Mouse (Mus musculus) cerebellum, postnatal 36 days (tissue): ENCODE measurements around the gene Phlda3.

Source experiments
- DNase-seq, 2 experiments: peaks; one replicate each; pipeline ENCODE4 v3.0.0; 2021 to 2022; ENCODE audit warnings: mixed read lengths in 2 of 2

The Phlda3 gene

DNA sequence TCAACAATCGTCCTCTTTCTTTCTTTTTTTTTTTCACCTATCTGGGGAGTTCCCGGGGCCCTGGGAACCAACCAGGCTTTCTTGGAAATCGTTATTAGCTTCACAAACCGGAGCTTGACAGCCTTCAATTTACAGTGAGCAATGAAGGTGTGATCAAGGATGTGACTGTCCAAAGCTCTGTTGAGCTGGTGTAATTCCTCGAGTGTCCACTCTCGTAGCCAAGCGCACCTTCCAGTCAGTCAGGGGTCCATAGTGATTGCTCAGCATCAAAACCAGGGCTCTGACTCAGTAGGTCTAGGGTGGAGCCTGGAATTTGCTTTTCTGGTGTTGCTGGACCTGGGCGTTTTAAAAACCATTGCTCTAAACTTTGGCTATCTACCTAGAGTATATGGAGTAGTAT, 5.7 kb upstream of the Phlda3 start:
- DNase-seq, result no peak

GRCm38 (mm10) chr1:135761728-135762127, 4.2 kb upstream of the Phlda3 start:
- DNase-seq, result no peak

DNA sequence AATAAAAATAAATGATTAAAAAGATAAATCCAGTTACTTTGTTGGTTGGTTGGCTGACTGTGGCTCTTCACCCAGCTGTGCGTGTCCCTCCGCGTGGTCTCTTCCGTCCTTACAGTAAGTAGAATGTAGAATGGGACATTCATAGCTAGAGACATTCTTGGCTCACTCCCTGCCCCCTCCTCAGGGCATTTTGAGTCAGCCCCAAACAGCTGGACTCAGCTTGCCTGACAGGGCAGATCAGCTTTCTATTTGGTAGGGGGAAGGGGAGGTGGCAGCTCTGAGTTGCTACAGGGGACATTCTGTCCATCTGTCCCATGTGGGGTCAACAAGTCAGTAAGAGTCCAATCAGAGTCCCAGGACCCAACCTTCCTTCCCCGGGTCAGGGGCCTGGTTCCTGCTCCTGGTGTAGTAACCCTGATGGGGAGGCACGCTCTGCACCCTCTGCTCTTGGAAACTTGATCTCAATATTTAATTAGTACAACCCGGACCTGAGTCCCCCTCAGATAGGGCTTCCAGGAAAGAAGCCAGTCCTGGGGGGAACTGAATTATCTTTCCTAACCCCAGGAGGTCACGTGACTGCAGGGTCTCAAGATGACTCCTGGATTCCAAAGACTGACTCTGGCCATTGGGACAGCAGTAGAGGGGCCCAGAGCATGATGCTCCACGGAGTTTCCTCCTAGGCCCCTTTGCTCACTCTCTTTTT, 2.3 kb upstream of the Phlda3 start:
- DNase-seq, result no peak

- no peak for DNase-seq
These were observed 1.8 kb upstream of the Phlda3 start for GRCm38 (mm10) chr1:135764206-135764528.

- DNase-seq, result no peak
These were observed 830 bp downstream of the Phlda3 start for GRCm38 (mm10) chr1:135766592-135767306.

DNA sequence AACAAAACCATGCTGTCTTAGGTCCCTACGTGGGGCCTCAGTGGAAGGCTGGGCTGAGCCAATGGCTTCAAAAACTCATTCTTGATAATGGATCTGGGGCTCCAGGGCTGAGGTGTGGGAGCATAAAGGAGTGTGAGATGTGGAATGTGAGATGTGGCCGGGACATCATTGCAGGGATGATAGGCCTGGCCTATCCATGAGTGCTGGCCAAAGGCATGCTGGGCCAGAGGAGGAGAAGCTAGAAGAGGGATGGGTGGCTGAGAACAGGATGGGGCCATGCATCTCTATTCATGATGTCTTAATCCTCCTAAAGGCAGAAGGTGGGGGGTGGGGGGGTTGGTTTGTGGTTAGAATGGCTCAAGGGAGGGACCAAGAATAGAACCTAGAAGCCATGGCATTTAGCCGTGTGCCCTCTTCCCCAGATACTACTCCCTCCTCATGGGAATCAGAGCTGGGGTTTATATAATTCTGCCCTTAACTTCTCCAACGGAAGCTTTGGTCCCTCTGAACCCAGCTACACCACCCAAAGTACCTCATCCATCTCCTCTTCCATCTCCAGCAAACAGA, 1.5 kb downstream of the Phlda3 start:
- no peak for DNase-seq

- no peak for DNase-seq
These were observed 2.5 kb downstream of the Phlda3 start for GRCm38 (mm10) chr1:135768400-135768799.

DNA sequence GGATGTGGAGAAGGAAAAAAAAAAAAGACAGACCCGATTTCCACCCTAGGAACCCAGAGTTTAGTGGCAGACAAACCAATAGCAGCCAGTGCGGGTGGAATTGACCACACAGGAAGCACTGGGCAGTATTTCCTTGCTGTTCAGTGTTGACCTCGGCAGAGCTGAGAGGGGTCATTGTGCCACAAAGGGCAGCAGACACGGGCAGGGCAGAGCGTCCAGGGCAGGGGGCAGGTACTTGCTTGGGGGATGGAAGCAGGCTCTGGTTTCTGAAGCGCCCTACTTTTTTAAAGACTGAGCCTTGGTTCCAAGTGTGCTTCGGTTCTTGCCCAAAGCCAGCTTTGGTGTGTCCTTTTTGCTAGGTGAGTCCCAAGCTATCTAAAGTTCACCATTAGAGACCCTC, 4.3 kb downstream of the Phlda3 start:
- no peak for DNase-seq

DNA sequence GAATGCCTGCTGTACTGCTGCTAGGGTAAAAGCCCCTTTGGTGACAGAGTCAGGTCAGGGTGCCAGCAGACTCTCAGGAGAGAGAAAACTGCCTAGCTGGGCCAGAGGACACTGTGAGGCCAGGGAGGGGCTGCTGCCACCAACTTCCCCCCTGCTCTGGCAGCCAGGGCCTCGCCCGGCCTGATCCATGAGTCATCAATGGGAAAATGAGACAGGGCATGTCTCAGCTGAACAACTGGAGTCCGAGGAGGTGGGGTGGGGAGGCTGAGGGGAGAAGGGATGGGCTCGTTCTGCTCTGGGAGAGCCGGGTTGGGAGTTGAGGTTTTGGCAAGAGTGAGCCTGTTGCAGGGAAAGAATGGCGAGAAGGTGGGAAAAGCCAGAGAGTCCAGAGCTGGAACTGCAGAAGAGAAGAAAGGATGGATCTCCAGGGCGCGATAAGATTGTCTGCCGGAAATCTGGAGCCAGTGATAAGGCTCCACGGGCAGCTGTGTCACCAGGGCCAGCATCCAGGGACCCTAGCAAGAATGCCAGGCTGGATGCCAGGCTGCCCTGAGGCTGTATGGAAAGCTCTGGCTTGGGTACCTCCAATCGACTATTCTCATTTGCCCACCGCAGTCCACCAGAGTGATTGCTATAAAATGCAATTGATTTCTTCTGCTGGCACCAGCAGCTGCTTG, 5.1 kb downstream of the Phlda3 start:
- DNase-seq, result no peak

DNA sequence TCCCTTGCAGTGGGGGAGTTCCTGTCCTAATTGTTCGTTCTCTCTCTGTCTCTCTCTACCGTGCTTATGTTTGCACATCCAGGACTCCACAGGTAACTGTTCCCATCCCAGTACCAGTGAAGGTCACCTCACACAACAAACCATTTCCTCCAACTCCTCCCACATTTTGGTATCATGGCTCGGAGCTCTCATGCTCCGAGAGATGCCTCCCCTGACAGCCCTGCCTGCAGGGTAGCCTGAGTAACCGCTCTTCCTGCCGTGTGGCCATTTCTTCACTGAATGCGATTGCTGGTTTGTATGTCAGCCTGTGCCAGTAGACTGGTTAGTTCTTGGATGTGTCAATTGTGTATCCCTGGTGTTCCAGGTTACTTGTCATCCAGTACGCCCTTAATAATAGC, 5.7 kb downstream of the Phlda3 start:
- no peak for DNase-seq

DNA sequence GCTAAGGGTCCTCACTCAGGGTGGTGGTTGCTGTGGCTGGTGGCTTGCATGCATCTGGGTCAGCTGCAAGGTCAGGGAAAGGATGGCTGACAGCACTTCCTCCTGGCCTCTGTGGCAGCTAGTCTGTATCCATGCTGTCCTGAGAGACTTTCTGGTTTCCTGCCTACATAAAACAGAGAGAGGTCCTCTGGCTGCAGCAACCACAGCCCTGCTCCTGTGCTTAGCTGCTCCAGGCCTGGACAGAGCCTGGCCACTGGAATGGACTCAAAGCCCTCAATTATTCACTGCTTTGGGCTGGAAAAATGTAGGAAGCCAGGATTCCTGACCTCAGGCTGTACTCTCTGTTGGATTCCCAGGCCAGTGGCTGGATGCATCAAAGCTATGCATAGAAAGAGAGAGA, 10.7 kb downstream of the Phlda3 start:
- DNase-seq, result no peak

- DNase-seq, result no peak
These were observed 11.1 kb downstream of the Phlda3 start for GRCm38 (mm10) chr1:135777046-135777445.

- no peak for DNase-seq
These were observed 13.0 kb downstream of the Phlda3 start, which contains the start of gene Tnni1 for GRCm38 (mm10) chr1:135778780-135779535. Tnni1 (plus strand) TSS chr1:135779434.

GRCm38 (mm10) chr1:135780649-135781048, 14.7 kb downstream of the Phlda3 start:
- no peak for DNase-seq

GRCm38 (mm10) chr1:135781220-135781619, 15.3 kb downstream of the Phlda3 start:
- peak; percentile 59 to 63 for DNase-seq

DNA sequence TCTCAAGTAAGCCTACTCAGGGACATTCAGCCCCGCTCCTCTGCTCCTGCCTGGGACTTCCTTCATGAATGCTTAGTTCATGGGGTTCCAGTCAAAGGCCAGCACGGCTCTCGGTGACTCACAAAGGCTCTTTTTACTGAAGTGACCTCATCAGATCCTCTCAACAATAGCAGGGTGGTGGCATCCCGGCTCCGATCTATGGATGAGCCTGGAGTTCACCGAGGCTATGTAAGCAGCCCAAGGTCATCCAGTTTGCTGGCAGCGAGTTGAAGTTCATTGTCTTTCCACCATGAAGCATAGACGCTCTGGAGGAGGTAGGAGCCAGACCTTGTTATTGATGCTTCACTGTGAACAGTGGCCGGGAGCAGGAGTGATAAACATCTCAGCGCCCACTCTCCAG, 16.9 kb downstream of the Phlda3 start:
- no peak for DNase-seq

DNA sequence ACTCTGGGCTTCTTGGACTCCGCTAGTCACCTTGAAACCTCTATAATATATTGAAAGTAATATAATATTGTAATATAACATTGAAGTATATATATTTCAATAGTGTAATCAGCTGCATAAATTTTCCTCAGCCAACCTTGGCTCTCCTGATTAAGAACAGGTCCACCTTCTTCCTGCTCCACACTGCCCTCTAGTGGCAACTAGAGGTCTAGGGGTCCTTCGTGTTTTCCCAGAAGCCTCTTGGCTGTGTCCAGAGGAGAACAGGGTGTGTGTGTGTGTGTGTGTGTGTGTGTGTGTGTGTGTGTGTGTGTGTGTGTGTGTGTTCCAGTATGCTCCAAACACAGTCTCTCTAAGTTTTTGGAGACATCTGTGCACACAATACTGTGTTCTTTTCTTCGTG, 21.9 kb downstream of the Phlda3 start:
- peak; percentile 49 to 51 for DNase-seq

DNA sequence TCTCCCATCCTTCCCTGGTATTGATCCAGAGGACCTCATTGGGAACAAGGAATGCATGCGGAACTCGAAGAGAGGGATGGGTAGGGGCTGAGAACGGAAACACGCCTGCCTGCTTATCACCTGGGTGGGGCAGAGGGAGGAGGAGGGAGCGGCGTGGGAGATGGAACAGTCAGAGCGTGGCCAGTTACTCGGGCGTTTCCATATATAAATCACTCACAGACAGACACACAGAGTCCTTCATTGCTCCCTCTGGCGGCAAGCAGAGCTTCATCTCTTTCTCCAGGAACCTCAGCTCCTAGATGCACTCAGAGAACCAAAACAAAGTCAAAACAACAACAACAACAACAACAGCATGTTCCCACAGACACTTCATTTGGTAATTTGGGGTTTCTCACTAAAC, 22.8 kb downstream of the Phlda3 start:
- DNase-seq, result no peak

- DNase-seq, result peak; percentile 66 to 69
These were observed 23.9 kb downstream of the Phlda3 start for GRCm38 (mm10) chr1:135789815-135790214.

DNA sequence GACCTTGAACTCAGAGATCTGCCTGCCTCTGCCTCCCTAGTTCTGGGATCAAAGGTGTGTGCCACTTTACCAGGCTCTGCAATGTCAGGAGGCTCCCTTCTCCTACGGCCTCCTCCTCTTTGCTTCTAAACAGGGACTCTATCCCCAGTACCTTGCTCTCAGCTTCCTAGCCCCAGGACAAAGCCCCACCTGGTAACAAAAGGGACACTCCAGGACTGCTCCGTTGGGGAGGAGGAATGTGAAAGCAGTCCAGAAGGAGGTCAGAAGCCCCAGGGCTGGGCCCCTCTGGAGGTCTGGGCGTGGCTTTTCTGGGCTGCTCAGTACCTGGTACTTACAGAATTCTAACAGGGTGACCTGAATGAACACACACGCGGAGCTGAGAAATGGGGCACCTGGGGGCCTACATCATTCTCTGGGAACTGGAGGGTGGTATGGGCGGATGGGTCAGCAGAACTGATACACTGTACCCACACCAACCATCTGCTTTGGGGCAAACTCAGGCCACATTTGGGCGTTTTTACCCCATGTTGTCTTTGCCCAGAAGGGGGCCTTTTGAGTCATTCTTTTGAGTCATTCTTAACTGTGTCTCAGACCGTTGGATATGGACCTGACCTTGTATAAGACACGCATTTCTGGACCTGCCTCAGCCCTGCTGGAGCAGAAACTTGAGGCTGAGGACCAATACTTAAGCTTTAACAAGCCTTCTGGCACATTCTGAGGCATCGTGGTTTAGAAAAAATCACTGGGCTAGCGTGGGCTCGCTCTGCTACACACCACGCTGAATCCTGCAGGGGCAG, 26.4 kb downstream of the Phlda3 start:
- DNase-seq, result no peak

DNA sequence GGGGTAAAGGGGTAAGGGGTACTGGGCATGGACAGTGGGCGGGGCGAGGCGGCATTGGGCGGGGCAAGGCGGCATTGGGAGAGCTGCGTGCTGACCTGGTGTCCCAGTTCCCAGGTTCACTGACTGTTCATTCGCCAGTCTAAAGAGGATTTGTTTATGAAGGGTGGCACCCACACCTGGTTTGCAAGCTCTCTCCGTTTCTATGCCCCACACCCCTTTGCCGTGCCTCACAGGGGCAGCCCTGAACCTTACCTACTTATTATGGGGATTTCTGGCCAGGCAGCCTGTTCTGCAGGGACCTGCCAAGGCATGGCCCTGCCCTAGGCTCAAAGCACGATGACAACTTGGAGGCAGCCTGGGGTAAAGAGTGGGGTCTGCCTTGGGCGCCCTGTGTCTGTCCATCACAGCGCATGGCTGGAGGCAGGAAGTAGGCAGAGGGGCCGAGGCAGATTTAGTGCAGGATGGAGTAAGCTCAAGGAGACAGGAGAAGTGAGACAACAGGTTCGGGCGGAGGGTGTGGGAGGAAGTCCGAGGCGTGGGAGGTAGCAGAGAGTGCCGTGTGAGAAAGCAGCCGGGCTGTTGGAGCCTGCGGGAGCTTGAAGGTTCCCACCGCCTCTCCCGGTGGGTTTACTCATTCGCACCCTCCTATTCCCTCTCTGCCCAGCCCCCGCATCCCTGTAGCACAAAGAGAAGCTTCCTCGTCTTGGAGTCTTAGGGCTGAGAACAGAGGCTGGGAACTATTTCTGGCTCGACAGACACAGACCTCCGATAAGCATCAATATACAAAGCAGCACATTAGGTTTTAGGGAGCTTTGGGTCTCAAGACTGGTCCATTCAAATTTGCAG, 27.7 kb downstream of the Phlda3 start:
- DNase-seq, result no peak
